Comparison of ENCODE assay signal across 12 mouse cellular contexts in the genomic region with DNA sequence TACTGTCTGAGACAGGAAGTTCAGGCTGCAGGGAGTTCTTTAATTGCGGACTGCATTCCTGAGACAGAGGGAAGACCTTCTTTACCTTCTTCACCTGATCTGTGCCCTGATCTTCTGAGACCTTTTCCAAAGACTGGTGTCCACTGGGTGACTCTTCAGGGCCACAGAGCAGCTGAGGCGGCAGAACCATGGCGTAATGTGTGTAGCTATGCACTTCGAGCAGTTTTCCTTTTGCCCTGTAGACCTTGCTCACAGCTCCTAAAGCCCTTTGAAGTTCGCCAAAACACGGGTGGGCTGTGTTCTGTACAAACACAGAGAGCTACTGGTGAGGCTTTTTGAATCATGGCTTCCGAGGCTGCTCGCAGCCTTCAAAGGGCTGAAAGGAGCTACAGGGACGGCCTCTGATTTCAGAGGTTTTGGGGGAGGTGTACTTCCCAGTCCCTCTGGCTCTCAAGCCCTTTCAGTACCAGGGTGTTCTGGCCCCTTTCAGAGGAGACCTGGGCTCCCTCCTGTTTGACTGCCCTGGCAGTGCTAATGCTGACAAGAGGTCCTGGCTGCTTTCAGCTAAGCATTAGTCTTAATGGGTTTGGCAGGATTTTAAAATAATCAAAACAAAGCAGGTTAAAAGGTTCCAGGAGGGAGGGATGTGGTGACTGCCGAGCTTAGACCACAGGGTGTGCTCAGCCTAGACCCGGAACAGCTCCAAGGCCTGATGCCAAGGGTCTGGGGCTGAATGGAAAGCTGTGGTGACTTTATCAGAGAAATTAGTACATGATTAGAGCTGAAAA. TPM values are rescaled to one million over a fixed set of nuclear protein-coding genes. Genes with fewer than 3 reads are reported as not detected.
DNase-seq lines count a peak whose midpoint lies in the region; ATAC-seq lines count a peak whose summit lies in the region.
"Had no signal": no experiment of that assay in that cellular context is flagged by ENCODE, and none has a peak within 500 bp of the region (broad histone marks: within the 10 kb centered on the region; RNA-seq: fewer than 3 reads in every experiment).

No protein-coding gene starts in this region.

- 0 out of 2 replicates have a peak, but pooled peaks cover 5% of the 10 kb centered on the region for H3K9me3 ChIP-seq in heart, embryonic 14.5 days (ENCODE audit: control insufficient read depth, low read length)
- no peaks in the 10 kb centered on the region for H3K9me3 ChIP-seq in forebrain, embryonic 11.5 days (ENCODE audit: control insufficient read depth, low read length)
- H3K9me3 ChIP-seq: liver, embryonic 15.5 days had no signal

- H3K27me3 ChIP-seq in heart, embryonic 14.5 days (ENCODE audit: control insufficient read depth, insufficient read depth, low read length): peaks cover 8% of the 10 kb centered on the region; the same call in 1 of the 2 replicates
- H3K27me3 ChIP-seq in forebrain, embryonic 11.5 days (ENCODE audit: control insufficient read depth, insufficient read depth, low read length): no peaks in the 10 kb centered on the region
- H3K27me3 ChIP-seq: liver, embryonic 15.5 days had no signal

- no peak overlapping the region for H3K4me3 ChIP-seq in heart, embryonic 14.5 days (ENCODE audit: control insufficient read depth in 1 of 2, insufficient read depth in 1 of 2, low read depth in 1 of 2, low read length in 2 of 2)
- no peak overlapping the region for H3K4me3 ChIP-seq in forebrain, embryonic 11.5 days (ENCODE audit: low read depth, low read length)
- H3K4me3 ChIP-seq: liver, embryonic 15.5 days had no signal

- H3K4me2 ChIP-seq in heart, embryonic 14.5 days (ENCODE audit: low read length): 0 out of 2 replicates have a peak overlapping the region, but pooled peaks have one; percentile 6
- H3K4me2 ChIP-seq in forebrain, embryonic 11.5 days (ENCODE audit: low read depth, low read length, severe bottlenecking): no peak overlapping the region
- H3K4me2 ChIP-seq: liver, embryonic 15.5 days had no signal

- no peak overlapping the region for H3K27ac ChIP-seq in heart, embryonic 14.5 days (replicated peaks in 1 of 2; ENCODE audit: control insufficient read depth in 1 of 2, insufficient read depth in 1 of 2, low read depth in 2 of 2, low read length in 2 of 2)
- no peak overlapping the region for H3K27ac ChIP-seq in forebrain, embryonic 11.5 days (ENCODE audit: low read depth, low read length)
- H3K27ac ChIP-seq: liver, embryonic 15.5 days had no signal

- no peaks in the 10 kb centered on the region for H3K36me3 ChIP-seq in heart, embryonic 14.5 days (ENCODE audit: control insufficient read depth, insufficient read depth, low read length)
- no peaks in the 10 kb centered on the region for H3K36me3 ChIP-seq in forebrain, embryonic 11.5 days (ENCODE audit: control insufficient read depth, insufficient read depth, low read length)
- H3K36me3 ChIP-seq: liver, embryonic 15.5 days had no signal

- DNase-seq in heart, adult 8-10 months (ENCODE audit: low spot score): no peak
- peak; percentile 24 for DNase-seq in ZHBTc4 (ENCODE audit: low read depth, low spot score)
- DNase-seq in forebrain, embryonic 11.5 days (ENCODE audit: low spot score): no peak
- peak; percentile 16 for DNase-seq in mesoderm, embryonic 11.5 days (ENCODE audit: low read depth, low spot score)
- no peak for DNase-seq in gastrocnemius, postnatal 4 days (ENCODE audit: low spot score in 2 of 2)
- no peak for DNase-seq in urinary bladder, postnatal 4 days (ENCODE audit: low spot score in 2 of 2)
- no peak for DNase-seq in right cerebral cortex, postnatal 10 days (ENCODE audit: low spot score in 2 of 2)
- DNase-seq: heart, postnatal 4 days; layer of hippocampus, adult 9-11 months had no signal

- H3K4me1 ChIP-seq in heart, embryonic 14.5 days (ENCODE audit: control insufficient read depth in 2 of 2, insufficient read depth in 2 of 2, low read length in 2 of 2): peaks cover 4 to 5% of the 10 kb centered on the region in 2 experiments; a peak in 3 of 4 replicates
- no peaks in the 10 kb centered on the region; the same call in 1 of the 2 replicates for H3K4me1 ChIP-seq in forebrain, embryonic 11.5 days (replicated peaks; ENCODE audit: control insufficient read depth, insufficient read depth, low read length)
- H3K4me1 ChIP-seq: liver, embryonic 15.5 days had no signal

- WGBS in heart, embryonic 14.5 days: 39% methylated on average over 11 of the region's 11 CpGs
- WGBS in forebrain, embryonic 11.5 days: 35% methylated on average over 11 of the region's 11 CpGs

- H3K9ac ChIP-seq in heart, embryonic 14.5 days (ENCODE audit: low read length): no peak overlapping the region
- H3K9ac ChIP-seq in forebrain, embryonic 11.5 days (ENCODE audit: low read length): no peak overlapping the region; the same call in 1 of the 2 replicates
- H3K9ac ChIP-seq: liver, embryonic 15.5 days had no signal

- peak; percentile 45; the same call in 1 of the 2 replicates for ATAC-seq in heart, embryonic 14.5 days (ENCODE audit: insufficient number of reproducible peaks, insufficient read depth, low FRiP score, low read depth)
- peak; percentile 61 for ATAC-seq in forebrain, embryonic 11.5 days (replicated peaks; ENCODE audit: low FRiP score)

RNA-seq across cellular contexts. Expression of a gene that starts 33.5 kb away (rescaled TPM):
- polyA plus RNA-seq in heart, embryonic 14.5 days (2014; fragmentation: Nextera tagmentation; extraction: Ambion mirVana): not detected in 2 replicates
- total RNA-seq in heart, adult 8-10 months (2022): not detected
- not detected in 2 replicates for polyA plus RNA-seq in forebrain, embryonic 11.5 days (2014; fragmentation: Nextera tagmentation; extraction: Ambion mirVana)
- total RNA-seq in gastrocnemius, postnatal 4 days (2021): not detected
- total RNA-seq: heart, postnatal 4 days had no signal
- polyA plus RNA-seq: C2C12; liver, embryonic 15.5 days had no signal

Comparison
In these comparisons a context has a peak if more than half of its experiments do, and no peak if none do; other contexts are left out.
1. DNase-seq: peak in ZHBTc4 (single experiment) and mesoderm, embryonic 11.5 days (single experiment); none in heart, adult 8-10 months (single experiment), forebrain, embryonic 11.5 days (single experiment), gastrocnemius, postnatal 4 days (0 of 2), urinary bladder, postnatal 4 days (0 of 2) and right cerebral cortex, postnatal 10 days (0 of 2).